Comparison of ENCODE assay signal across 9 mouse cellular contexts in the genomic region with DNA sequence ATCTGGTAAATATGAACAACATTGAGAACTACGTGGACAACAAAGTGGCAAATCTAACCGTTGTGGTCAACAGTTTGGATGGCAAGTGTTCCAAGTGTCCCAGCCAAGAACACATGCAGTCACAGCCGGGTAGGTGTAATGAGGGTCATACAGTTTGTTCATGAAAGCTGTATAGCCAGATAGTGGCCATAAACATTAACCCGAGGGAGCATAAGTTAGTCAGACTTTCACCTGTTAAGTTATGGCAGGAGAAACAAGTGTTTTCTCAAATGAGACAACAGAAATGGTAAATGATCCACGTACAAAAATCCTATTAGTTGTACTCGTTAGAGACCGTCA. TPM values are rescaled to one million over a fixed set of nuclear protein-coding genes. Genes with fewer than 3 reads are reported as not detected.
DNase-seq lines count a peak whose midpoint lies in the region; ATAC-seq and TF ChIP-seq lines count a peak whose summit lies in the region.
"Had no signal": no experiment of that assay in that cellular context is flagged by ENCODE, and none has a peak within 500 bp of the region (broad histone marks: within the 10 kb centered on the region; RNA-seq: fewer than 3 reads in every experiment).

No protein-coding gene starts in this region.

- no peaks in the 10 kb centered on the region; the same call in 1 of the 2 replicates for H3K4me1 ChIP-seq in heart, adult 2 months (ENCODE audit: control insufficient read depth, insufficient read depth, low read length)
- H3K4me1 ChIP-seq in spleen, adult 2 months (ENCODE audit: control insufficient read depth, insufficient read depth, insufficient read length): peaks cover 12% of the 10 kb centered on the region
- peaks cover 8% of the 10 kb centered on the region; the same call in 1 of the 2 replicates for H3K4me1 ChIP-seq in liver, embryonic 12.5 days

- TF ChIP-seq POLR2A in heart, adult 2 months (IDR thresholded peaks at IDR 0.05; ENCODE audit: insufficient read depth, low read depth, low read length): no peak
- TF ChIP-seq POLR2A in spleen, adult 2 months (IDR thresholded peaks at IDR 0.05; ENCODE audit: low read depth, low read length): no peak

- H3K9ac ChIP-seq in heart, adult 2 months (ENCODE audit: low read depth, low read length): peak overlapping the region; percentile 80
- no peak overlapping the region for H3K9ac ChIP-seq in liver, embryonic 12.5 days

- H3K9me3 ChIP-seq in liver, embryonic 12.5 days (replicated peaks): no peaks in the 10 kb centered on the region

- H3K79me2 ChIP-seq in heart, adult 2 months (replicated peaks; ENCODE audit: control insufficient read depth, insufficient read depth, low read length): no peaks in the 10 kb centered on the region

- DNase-seq in heart, adult 2 months: no peak
- DNase-seq in heart, adult 18-20 months: no peak
- DNase-seq in spleen, adult 2 months (ENCODE audit: low read depth in 1 of 2, low spot score in 2 of 2): no peak
- DNase-seq in spleen, adult 18-20 months: no peak
- DNase-seq in B cell, adult 2 months: no peak
- DNase-seq in adipocyte (ENCODE audit: low spot score): no peak
- no peak for DNase-seq in frontal cortex, postnatal 14 days (ENCODE audit: low spot score in 2 of 2)

- WGBS in heart, adult 2 months: 48% methylated on average over 7 of the region's 7 CpGs
- 60% methylated on average over 7 of the region's 7 CpGs for WGBS in spleen, adult 2 months
- WGBS in liver, embryonic 12.5 days (ENCODE audit: insufficient replicate concordance): 41% methylated on average over 7 of the region's 7 CpGs

- TF ChIP-seq EP300 in heart, adult 2 months (IDR thresholded peaks at IDR 0.05; ENCODE audit: insufficient read depth, low read depth, low read length): no peak

- no peaks in the 10 kb centered on the region for H3K36me3 ChIP-seq in heart, adult 2 months (ENCODE audit: control insufficient read depth, insufficient read depth, low read length)
- no peaks in the 10 kb centered on the region for H3K36me3 ChIP-seq in spleen, adult 2 months (ENCODE audit: control insufficient read depth, insufficient read depth, low read length)
- no peaks in the 10 kb centered on the region for H3K36me3 ChIP-seq in liver, embryonic 12.5 days

- no peaks in the 10 kb centered on the region for H3K27me3 ChIP-seq in heart, adult 2 months (ENCODE audit: control insufficient read depth, insufficient read depth, low read length)
- H3K27me3 ChIP-seq in spleen, adult 2 months (ENCODE audit: control insufficient read depth, insufficient read depth, low read length): no peaks in the 10 kb centered on the region
- H3K27me3 ChIP-seq in liver, embryonic 12.5 days (replicated peaks): peaks cover 11% of the 10 kb centered on the region; the same call in 1 of the 2 replicates

- no peak for ATAC-seq in liver, embryonic 12.5 days

- H3K4me2 ChIP-seq in liver, embryonic 12.5 days: peak overlapping the region; percentile 71

- H3K27ac ChIP-seq in heart, adult 2 months: peak overlapping the region; percentile 74
- peak overlapping the region; percentile 1; the same call in 1 of the 2 replicates for H3K27ac ChIP-seq in spleen, adult 2 months (ENCODE audit: insufficient read depth, low read length)
- H3K27ac ChIP-seq in liver, embryonic 12.5 days: no peak overlapping the region

- intact Hi-C loops in heart, adult 2 months (cut with DNase I): loop anchor here (2.0 kb wide), 1 partner anchor 44 kb away; no protein-coding TSS in a partner anchor

- no peak for TF ChIP-seq CTCF in heart, adult 2 months (IDR thresholded peaks at IDR 0.05)
- TF ChIP-seq CTCF in spleen, adult 2 months (IDR thresholded peaks at IDR 0.05; ENCODE audit: extremely low read depth, insufficient read depth, insufficient read length, insufficient replicate concordance): no peak

- H3K4me3 ChIP-seq in heart, adult 2 months: peak overlapping the region; percentile 62
- peak overlapping the region; percentile 60 for H3K4me3 ChIP-seq in spleen, adult 2 months (ENCODE audit: extremely low read depth, insufficient read depth, insufficient read length)
- H3K4me3 ChIP-seq in liver, embryonic 12.5 days: peak overlapping the region; percentile 48; the same call in 1 of the 2 replicates

RNA-seq across cellular contexts. Expression of a gene that starts 0.7 kb away (rescaled TPM):
- total RNA-seq in heart, adult 2 months (2021): 10 to 100 TPM; 26.3 to 27.2 TPM
- polyA plus RNA-seq in heart, adult 2 months (2012; rRNA removed): 16.9 and 27.0 TPM in 2 replicates
- total RNA-seq in heart, adult 18-20 months (2021): 10 to 100 TPM; 16.5 to 22.9 TPM
- polyA plus RNA-seq in spleen, adult 2 months (2012; rRNA removed): 12.8 and 15.7 TPM in 2 replicates
- polyA plus RNA-seq in liver, embryonic 12.5 days (2016; fragmentation: Nextera tagmentation; extraction: Ambion mirVana): 1.4 and 1.5 TPM in 2 replicates

RNA-seq across cellular contexts. Expression of a gene that starts 51.3 kb away (rescaled TPM):
- total RNA-seq in heart, adult 2 months (2021): 1 to 10 TPM; 2.8 to 3.1 TPM
- polyA plus RNA-seq in heart, adult 2 months (2012; rRNA removed): 1.5 and 2.9 TPM in 2 replicates
- total RNA-seq in heart, adult 18-20 months (2021): 1 to 10 TPM; 3.4 to 4.4 TPM
- polyA plus RNA-seq in spleen, adult 2 months (2012; rRNA removed): not detected in 2 replicates
- not detected in 2 replicates for polyA plus RNA-seq in liver, embryonic 12.5 days (2016; fragmentation: Nextera tagmentation; extraction: Ambion mirVana)
- total RNA-seq: hematopoietic stem cell, adult 5-6 weeks had no signal

RNA-seq across cellular contexts. Expression of a gene that starts 51.6 kb away (rescaled TPM):
- 10 to 100 TPM; 18.4 to 19.9 TPM for total RNA-seq in heart, adult 2 months (2021)
- 4.5 and 6.2 TPM in 2 replicates for polyA plus RNA-seq in heart, adult 2 months (2012; rRNA removed)
- 10 to 100 TPM; 20.7 to 22.3 TPM for total RNA-seq in heart, adult 18-20 months (2021)
- polyA plus RNA-seq in spleen, adult 2 months (2012; rRNA removed): 1.4 TPM in 2 replicates
- polyA plus RNA-seq in liver, embryonic 12.5 days (2016; fragmentation: Nextera tagmentation; extraction: Ambion mirVana): 5.7 and 5.8 TPM in 2 replicates
